Mouse (Mus musculus) heart, postnatal 0 days (tissue): Measurements from ENCODE around the gene Ntf5.
"Not testable (repeated sequence)": the region's sequence is repeated elsewhere in the genome, so short reads cannot be mapped to it uniquely, and the experiment has no call there.

Source experiments
- CTCF ChIP-seq: IDR thresholded peaks from 2 replicates; pipeline ENCODE4 v1.5.1; 2016; ENCODE audit warnings: antibody characterized with exemption, control low read depth, low read depth
- EP300 ChIP-seq: IDR thresholded peaks from 2 replicates; pipeline ENCODE4 v1.6.1; 2016; ENCODE audit warnings: antibody characterized with exemption, low read depth

DNA sequence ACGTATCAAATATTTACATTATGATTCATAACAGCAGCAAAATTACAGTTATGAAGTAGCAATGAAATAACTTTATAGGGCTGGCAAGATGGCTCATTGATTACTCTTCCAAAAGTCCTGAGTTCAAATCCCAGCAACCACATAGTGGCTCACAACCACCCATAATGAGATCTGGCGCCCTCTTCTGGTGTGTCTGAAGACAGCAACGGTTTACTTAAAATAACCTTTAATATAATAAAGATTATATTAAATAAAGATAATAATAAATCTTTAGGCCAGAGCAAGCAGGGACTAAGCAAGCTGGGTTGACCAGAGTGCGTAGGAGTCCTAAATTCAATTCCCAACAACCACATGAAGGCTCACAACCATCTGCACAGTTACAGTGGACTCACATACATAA lies 49.4 kb downstream of the Ntf5 start:
- TF ChIP-seq CTCF, EP300: not testable (repeated sequence)
